Mouse (Mus musculus) spleen, adult 18-20 months (tissue): ENCODE measurements at regions not wholly inside any gene's neighbourhood (a gene's known extent, or its start where the extent isn't known, plus 50 kb on each side); places are given as distances from the start of the nearest gene placed in this dataset.

Source experiments
- DNase-seq, 2 experiments: peaks; one replicate each; pipeline ENCODE4 v3.0.0; 2022; ENCODE audit warnings: mixed read lengths in 2 of 2

- no peak for DNase-seq
Measured at GRCm38 (mm10) chr6:101473257-101473925, 95.7 kb upstream of the Pdzrn3 start.

- DNase-seq = no peak
Measured at GRCm38 (mm10) chr6:101464910-101465309, 87.2 kb upstream of the Pdzrn3 start.

GRCm38 (mm10) chr6:101463812-101464320, 86.2 kb upstream of the Pdzrn3 start:
- no peak for DNase-seq

- DNase-seq = no peak
Measured at GRCm38 (mm10) chr6:101446720-101447119, 69.0 kb upstream of the Pdzrn3 start.

GRCm38 (mm10) chr6:101446316-101446715, 68.6 kb upstream of the Pdzrn3 start:
- no peak for DNase-seq

- DNase-seq = no peak
Measured at GRCm38 (mm10) chr6:101432769-101433168, 55.1 kb upstream of the Pdzrn3 start.

- DNase-seq = no peak
Measured at GRCm38 (mm10) chr6:101429634-101430033, 51.9 kb upstream of the Pdzrn3 start.
